Mouse (Mus musculus): ENCODE results near the gene Cmss1.

The Cmss1 gene

GRCm38 (mm10) chr16:57515636-57516035 lies 91.0 kb downstream of the Cmss1 start:
- DNase-seq (ENCODE audit: low spot score in 2 of 2) = no peak

DNA sequence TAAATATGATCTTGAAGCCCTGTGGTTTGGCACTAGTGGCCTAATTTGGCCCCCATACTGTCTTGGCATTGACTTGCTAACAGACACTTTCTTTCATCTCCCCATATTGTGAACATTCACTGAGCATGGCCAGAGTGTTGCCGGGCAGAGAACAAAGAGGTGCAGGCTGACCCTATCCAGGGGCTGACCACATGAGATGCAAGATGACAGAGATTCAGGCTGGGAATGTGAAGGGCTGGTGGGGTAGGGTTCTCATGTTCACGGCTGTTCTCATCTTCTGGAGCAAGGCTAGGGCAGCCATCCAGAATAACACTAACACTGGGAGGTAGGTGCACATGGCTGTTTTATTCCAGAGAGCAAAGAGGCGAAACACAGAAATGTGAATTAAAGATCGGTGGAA lies 92.3 kb downstream of the Cmss1 start:
- DNase-seq (ENCODE audit: low spot score in 2 of 2) = no peak

DNA sequence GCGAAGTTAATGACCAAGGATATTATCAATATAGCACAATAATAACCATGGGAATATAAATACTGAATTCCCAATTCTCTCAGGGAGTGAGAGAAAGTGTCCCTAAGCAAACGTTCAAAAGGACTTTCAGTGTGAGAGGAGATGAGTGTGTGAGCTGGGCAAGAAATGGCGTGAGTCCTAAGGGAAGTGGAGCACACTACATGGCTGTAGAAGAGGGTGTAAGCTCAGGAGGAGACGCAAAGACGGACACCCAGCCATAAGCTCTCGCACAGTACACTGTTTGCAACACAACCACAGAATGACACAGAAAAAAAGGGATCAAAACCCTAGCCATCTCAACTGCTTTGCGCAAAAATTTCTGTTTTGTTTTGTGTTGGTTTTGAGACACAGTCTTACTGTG lies 93.1 kb downstream of the Cmss1 start:
- no peak for DNase-seq (ENCODE audit: low spot score in 2 of 2)

- DNase-seq (ENCODE audit: low spot score in 2 of 2) = no peak
Observed at GRCm38 (mm10) chr16:57509099-57509498, 97.6 kb downstream of the Cmss1 start.

- no peak for DNase-seq (ENCODE audit: low spot score in 2 of 2)
Observed at GRCm38 (mm10) chr16:57508351-57508750, 98.3 kb downstream of the Cmss1 start.

DNA sequence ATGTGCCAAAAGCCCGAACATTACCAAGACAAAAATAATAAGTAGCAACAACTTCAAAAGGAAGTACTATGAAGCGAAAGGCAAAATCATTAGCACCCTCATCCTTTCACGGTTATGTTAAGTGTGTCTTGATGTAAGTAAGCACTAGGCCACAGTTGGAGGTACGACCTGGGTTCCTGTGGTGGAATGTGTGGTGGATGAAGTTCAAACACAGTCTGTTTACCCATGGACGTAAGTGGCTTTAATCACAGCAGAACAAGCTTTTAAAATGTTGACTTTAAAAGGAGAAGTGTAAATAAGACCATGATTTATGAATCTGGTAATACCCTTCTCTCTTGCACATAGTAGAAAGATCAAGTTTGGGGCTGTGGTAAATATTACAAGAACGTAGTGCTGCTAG lies 100.5 kb downstream of the Cmss1 start:
- DNase-seq (ENCODE audit: low spot score in 2 of 2) = no peak

- no peak for DNase-seq (ENCODE audit: low spot score in 2 of 2)
Observed at GRCm38 (mm10) chr16:57504728-57505127, 101.9 kb downstream of the Cmss1 start.

GRCm38 (mm10) chr16:57502761-57503160 lies 103.9 kb downstream of the Cmss1 start:
- DNase-seq (ENCODE audit: low spot score in 2 of 2) = no peak

DNA sequence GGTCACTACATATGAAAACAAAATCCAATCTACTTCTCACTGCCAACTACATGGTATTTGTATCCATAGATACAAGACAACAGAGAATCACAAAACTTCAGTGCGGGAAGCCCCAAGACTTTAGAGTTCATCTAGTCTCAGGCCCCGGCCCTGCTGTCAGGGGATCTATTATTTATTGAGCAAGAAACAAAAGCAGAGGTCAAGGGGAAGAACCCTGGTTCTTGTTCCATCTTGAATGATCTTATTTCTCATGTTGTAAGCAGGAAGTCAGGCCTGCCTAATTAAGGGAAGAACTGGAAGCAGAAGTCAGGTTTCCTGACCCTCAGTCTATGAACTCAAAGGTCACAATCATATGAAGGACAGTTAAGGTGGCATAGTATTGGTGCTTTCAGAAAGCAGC lies 104.4 kb downstream of the Cmss1 start:
- no peak for DNase-seq (ENCODE audit: low spot score in 2 of 2)

GRCm38 (mm10) chr16:57500851-57501250 lies 105.8 kb downstream of the Cmss1 start:
- no peak for DNase-seq (ENCODE audit: low spot score in 2 of 2)

DNA sequence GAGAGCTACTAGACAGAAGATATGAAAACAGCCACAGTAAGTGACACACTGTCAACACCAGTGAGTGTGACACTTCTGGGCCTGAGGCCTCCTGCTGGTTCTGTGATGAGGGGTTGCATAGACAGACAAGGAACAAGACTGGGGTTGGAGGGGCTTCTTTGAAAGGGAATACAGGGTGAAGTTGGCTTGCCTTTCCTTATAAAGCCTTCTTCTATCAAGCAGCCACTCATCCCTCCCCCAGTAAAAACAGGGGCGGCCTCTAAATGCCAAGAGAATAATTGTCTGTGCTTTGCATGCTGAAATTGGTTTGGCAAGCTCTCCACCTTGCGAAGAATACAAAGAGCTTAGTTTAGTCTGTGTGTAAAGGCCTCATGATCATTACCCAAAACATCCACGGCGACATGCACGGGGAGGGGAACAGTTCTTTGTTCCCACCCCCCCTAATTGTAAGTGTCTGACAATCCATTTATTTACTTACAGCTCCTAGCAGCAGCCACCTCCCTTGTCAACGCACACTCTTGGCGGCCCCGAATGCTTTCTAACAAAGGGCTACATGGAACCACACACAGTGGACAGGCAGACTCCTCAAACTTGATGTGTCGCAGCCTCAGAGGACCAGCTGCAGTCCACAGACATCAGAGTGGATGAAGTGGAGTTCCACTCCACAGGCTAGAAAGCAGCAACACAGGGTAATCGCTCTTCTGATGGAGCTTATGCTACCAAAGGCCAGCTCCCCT lies 110.1 kb downstream of the Cmss1 start:
- DNase-seq (ENCODE audit: low spot score in 2 of 2) = no peak

DNA sequence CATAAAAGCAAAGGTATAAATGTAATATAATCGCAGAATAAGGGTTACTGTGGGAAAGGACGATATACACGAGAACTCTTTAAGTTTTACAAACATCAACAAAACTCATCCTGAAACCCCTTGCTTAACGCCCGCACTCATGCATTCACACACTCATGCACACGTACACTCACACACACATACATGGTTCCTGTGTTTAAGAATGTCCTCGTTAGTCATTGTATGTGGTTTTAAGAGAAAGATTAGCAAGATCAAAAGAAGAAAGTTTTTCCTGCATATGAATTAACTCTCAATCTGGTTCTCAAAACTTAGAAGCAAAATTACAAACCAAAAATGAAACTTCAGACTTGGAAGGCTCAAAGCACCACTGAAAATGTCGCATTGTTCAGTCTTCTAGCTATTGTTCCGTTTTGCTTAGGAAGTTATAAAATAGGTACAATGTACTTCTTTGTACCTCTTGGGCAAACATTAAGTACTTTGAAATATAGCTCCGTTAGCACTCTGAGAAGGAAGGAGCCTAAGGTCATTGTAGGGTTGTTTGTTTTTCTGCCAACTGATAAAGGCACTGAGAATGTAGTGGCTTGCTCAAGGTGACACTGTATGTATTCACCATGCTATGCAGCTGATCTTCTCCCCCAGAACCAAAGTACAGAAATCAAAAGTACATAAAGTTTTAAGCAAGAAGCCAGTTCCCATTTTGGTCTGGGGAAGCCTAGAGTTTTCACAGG lies 111.0 kb downstream of the Cmss1 start:
- no peak for DNase-seq (ENCODE audit: low spot score in 2 of 2)

- DNase-seq (ENCODE audit: low spot score in 2 of 2) = no peak
Observed at GRCm38 (mm10) chr16:57491853-57492252, 114.8 kb downstream of the Cmss1 start.

DNA sequence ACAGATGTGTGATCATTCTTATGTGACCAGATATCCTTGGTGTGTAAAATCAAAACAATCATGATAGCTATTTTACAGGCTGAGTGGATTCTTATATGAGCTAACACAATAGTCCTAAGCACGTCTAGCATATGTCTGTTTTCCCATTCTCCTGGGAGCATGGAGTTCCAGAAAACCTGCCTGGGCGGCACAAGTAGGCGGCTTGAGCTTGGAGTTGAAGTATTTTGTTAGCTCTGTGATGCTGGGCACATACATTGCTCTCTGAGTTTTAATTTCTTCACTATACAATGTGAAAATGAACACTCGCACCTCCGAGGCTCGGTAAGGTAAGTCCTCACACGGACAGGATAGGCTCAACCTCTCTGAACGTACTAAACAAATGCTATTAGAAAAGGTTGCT lies 116.0 kb downstream of the Cmss1 start:
- no peak for DNase-seq (ENCODE audit: low spot score in 2 of 2)

DNA sequence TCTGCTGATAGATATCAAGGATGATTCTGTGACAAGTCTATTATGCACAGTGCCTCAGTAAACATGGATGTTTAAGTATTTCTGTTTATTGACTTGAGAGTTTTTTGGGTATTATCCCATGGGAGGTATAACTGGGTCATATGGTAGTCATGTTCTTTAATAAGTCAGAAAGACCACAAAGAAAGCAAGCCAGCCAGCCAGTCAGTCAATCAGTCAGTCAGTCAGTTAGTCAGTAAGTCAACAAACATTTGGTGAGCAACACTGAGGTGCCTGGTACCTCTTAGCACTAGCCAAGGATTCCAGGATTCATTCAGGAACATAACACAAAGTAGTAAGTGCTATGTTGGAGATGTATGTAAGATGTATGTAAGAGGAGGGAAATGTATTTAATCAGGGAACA lies 118.0 kb downstream of the Cmss1 start:
- no peak for DNase-seq (ENCODE audit: low spot score in 2 of 2)

GRCm38 (mm10) chr16:57486266-57486665 lies 120.4 kb downstream of the Cmss1 start:
- DNase-seq (ENCODE audit: low spot score in 2 of 2) = no peak

DNA sequence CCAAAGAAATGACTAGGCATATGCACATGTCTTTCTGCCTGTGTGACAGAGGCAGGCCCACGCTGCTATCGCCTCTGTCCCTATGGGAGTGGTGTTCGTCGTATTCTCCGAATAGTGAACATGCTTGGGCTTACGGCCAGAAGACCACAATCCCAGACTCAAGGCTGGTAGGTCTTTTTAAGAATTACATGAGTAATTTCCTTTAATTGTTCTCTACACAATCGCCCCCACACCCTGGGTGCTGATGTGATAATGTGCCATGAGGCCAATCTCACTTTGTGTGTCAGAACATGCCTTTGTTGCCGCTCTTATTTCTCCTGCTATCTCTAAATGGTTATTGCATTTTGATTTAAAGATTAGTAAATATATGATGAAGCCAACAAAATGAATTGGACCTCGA lies 121.4 kb downstream of the Cmss1 start:
- DNase-seq (ENCODE audit: low spot score in 2 of 2) = no peak

GRCm38 (mm10) chr16:57484043-57484795 lies 122.4 kb downstream of the Cmss1 start:
- no peak for DNase-seq (ENCODE audit: low spot score in 2 of 2)

- no peak for DNase-seq (ENCODE audit: low spot score in 2 of 2)
Observed at GRCm38 (mm10) chr16:57483503-57483902, 123.2 kb downstream of the Cmss1 start.

DNA sequence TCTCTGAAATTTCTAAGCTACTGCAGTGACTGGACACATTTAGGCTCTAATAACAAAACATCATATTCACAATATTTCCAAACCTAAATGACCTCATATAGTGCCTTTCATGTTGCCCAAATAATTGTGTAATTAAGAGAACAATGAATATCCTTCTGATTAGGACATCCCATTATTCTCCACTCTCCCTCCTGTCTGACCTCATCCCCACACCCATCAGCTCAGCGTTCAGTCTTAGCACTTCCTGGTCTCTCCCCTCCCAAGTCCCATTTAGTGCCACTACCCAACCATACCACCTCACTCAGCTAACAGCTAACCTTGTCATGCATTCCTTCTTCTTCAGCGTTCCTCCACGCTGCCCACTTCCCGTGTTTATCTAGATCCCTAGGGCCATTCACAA lies 123.8 kb downstream of the Cmss1 start:
- DNase-seq (ENCODE audit: low spot score in 2 of 2) = no peak

- DNase-seq (ENCODE audit: low spot score in 2 of 2) = no peak
Observed at GRCm38 (mm10) chr16:57482264-57482663, 124.4 kb downstream of the Cmss1 start.

DNA sequence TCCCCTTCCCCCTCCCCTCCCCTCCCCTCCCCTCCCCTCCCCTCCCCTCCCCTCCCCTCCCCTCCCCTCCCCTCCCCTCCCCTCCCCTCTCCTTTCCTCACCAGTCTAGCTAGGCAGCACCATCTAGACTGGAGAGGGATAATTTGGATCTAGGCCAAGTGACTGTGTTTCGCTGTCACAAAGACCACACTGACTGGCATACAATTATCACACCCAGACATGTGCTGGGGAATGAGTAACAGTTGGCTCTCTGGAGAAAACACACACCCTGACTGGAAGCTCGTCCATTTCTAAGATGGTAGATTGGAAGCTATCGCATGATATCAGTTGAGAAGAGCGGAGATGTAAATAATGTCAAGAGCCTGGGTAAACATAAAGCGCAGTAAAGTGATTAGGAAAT lies 126.9 kb downstream of the Cmss1 start:
- no peak for DNase-seq (ENCODE audit: low spot score in 2 of 2)

- no peak for DNase-seq (ENCODE audit: low spot score in 2 of 2)
Observed at GRCm38 (mm10) chr16:57478451-57478850, 128.2 kb downstream of the Cmss1 start.

Data from urinary bladder, postnatal 36 days (tissue).